Mouse (Mus musculus) lung, postnatal 0 days (tissue): ENCODE results near the gene Nmnat2.

Source experiments
- CTCF ChIP-seq: IDR thresholded peaks from 2 replicates; pipeline ENCODE4 v1.5.1; 2016; ENCODE audit warnings: antibody characterized with exemption, mild to moderate bottlenecking
- EP300 ChIP-seq: IDR thresholded peaks from 2 replicates; pipeline ENCODE4 v1.6.1; 2016; ENCODE audit warnings: antibody characterized with exemption, mild to moderate bottlenecking, control low read depth

GRCm38 (mm10) chr1:153019128-153019527 lies 64.3 kb downstream of the Nmnat2 start:
- TF ChIP-seq CTCF (no peak), EP300 (no peak)
